In genomic region chr17:6009606-6010005, GRCm38 (mm10) we compare ENCODE assay signal across 25 mouse cellular contexts.
"Had no signal": no experiment of that assay in that cellular context is flagged by ENCODE, and none has a peak within 500 bp of the region (broad histone marks: within the 10 kb centered on the region; RNA-seq: fewer than 3 reads in every experiment).

No protein-coding gene starts in this region.

- DNase-seq: gastrocnemius, postnatal 14 days; heart, adult 2 months; heart, postnatal 10 days; heart, postnatal 4 days; kidney, adult 18-20 months; kidney, adult 8-10 months; kidney, postnatal 10 days; kidney, postnatal 25 days; kidney, postnatal 4 days; left cerebral cortex, postnatal 4 days had no signal

- H3K27ac ChIP-seq: heart, adult 2 months; heart, embryonic 15.5 days; hindbrain, embryonic 10.5 days; hindbrain, embryonic 12.5 days; hindbrain, embryonic 14.5 days; intestine, embryonic 15.5 days; layer of hippocampus, adult 2 months; left cerebral cortex, adult 2 months; limb, embryonic 13.5 days; limb, embryonic 15.5 days; liver, embryonic 12.5 days; liver, embryonic 14.5 days had no signal

- ATAC-seq: hindbrain, embryonic 16.5 days; inflammation-experienced regulatory T-cells, adult 6 months; intestine, embryonic 15.5 days; intestine, postnatal 0 days; liver, embryonic 12.5 days had no signal

- H3K27me3 ChIP-seq: heart, embryonic 13.5 days; heart, embryonic 15.5 days; hindbrain, embryonic 12.5 days; intestine, embryonic 15.5 days; limb, embryonic 13.5 days; limb, embryonic 15.5 days; liver, embryonic 12.5 days had no signal

- H3K36me3 ChIP-seq: hindbrain, embryonic 10.5 days; hindbrain, embryonic 12.5 days; intestine, embryonic 15.5 days; limb, embryonic 13.5 days had no signal

- H3K4me3 ChIP-seq: heart, adult 2 months; heart, embryonic 13.5 days; heart, embryonic 15.5 days; hindbrain, embryonic 10.5 days; hindbrain, embryonic 12.5 days; intestine, embryonic 15.5 days; layer of hippocampus, adult 2 months; left cerebral cortex, adult 2 months; limb, embryonic 13.5 days; limb, embryonic 15.5 days; liver, embryonic 12.5 days had no signal
